Mouse (Mus musculus): ENCODE data around the gene Cyb5rl.

Gene Cyb5rl

DNA sequence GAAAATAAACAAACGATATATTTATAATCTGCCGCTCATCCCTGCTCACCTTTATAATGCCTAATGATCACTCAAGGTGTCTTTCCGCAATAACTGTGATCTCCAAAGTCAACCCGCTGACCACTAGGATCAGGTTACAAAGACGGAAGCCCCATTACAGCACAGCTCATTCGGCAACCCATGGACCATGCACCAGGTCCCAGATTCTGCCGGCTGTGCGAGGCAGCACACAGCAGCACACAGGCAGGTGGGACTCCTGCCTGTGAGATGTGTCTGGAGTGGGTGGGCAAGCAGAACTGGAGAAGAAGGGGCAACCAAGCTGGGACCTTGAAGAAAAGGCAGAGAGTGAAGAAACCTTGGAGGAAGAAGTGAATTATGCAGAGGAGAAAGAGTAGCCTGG is 47.5 kb downstream of the Cyb5rl start:
- DNase-seq (ENCODE audit: low spot score): no peak

DNA sequence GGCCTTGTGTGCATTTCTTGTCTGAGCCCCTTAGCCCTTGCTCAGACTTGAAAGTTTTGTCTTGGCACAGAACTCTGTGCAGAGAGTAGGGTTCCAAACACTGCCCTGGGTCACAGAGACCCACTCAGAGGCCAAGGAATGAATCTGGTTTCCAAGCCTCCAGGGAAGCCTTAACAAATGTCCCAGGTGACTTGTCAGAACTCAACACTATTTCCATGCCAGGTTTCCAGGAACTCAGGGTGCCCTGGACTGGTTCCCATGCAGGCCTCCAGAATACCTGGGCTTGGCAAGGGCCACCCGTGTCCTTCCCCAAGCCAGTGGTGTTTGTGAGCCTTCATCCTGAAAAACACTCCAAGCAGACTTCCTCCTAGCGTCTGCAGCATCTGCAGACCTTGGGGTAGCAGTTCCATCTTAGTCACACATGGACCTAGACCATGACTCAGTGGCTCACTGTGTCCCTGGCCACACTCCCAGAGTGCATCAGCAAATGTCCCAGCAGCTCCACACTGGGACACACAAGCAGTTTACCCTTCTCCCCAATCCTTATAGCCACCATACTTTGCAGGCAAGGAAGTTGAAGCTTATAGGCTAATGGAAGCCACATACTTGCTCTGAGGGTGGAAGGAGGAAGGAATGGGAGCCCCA is 51.1 kb downstream of the Cyb5rl start:
- no peak for DNase-seq (ENCODE audit: low spot score)

DNA sequence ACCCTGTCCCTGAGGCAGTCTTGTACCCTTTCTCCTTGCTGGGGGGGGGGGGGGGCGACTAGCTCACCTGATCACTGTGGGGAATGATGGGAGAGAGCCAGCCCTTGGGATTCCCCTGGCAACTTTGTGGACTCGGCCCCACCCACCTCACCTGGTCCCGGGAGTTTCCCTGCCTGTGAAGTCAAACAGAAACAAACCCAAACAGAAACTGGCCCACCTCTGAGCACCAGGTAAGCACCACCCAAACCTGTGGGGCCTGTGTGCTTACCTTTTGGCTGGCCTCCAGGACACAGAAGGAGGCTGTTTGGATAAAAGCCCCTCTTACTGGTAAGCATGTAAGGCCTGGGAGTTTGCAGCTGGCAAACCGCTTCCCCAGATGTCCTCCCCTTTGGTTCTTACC is 52.3 kb downstream of the Cyb5rl start:
- DNase-seq (ENCODE audit: low spot score): no peak

DNA sequence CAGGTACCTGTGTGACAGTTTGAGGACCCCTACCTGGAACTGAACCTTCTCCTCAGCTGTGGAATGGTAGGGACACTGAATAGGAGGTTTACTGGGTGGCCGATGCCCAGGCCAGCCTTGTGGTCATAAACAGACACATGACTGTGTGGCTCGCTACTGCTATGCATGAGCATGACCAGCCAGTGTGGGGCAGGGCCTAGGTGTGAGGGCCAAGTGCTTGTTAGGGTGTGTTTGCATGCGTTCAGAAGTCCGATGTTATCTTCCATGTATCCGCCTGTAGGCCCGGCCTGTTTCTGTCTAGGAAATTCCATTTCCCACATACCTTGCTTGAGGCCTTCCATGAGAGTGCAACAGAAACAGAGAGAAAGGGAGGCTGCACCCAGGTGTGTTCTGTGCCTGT is 53.9 kb downstream of the Cyb5rl start:
- DNase-seq (ENCODE audit: low spot score): no peak

DNA sequence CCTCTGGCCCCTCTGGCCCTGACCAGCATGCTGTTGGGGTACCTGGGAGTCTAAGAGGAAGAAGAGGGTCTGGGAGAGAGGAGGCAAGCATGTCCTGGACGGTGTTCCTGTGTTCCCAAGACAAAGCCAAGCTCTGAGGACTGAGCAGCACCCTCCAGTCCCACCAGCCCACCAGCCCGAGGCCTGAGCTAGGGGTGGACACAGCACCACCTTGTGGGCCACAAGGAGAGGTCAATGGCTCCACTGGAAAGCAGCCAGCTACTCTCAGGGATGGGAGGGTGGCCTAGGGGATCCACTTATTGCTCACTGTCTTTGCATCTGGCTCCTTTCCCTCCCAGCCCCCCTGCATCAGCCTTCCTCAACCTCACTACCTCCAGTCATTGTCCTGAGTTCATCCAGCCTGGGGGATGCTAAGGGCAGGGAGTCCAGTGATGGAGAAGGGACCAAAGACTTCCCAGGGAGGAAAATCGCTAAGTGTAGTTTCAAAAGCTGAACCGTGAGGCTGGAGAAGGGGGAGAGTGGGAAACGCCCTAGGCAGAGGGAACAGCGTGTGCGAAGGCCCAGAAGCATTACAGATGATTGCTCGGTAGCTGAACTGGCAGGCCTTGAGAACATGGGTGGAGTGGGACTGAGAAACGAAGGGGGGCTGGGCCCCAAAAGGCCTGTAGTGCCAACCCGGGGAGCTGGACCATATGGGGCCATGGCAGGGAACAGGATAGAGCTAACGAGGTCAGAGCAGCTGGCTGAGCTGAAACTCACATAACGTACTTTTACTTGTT is 54.6 kb downstream of the Cyb5rl start:
- peak; percentile 89 for DNase-seq (ENCODE audit: low spot score)

DNA sequence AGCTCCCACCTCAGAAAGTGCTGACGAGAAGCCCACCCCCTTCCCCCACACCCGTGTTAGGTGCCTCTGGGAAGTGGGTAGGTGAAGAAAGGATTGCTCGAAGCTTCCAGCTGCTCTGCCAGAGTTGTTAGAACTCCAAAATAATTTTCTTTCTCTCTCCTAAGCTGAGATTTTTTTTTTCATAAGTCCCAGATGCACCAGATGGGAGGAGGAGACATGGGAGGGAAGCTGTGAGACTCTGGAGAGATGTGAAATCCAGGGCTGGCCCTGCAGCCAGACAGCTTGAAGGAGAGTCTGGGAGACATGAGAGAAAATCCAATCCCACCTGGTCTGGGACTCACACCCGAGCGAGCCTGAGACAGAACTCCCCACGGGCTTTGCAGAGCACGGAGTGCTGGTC is 57.6 kb downstream of the Cyb5rl start:
- no peak for DNase-seq (ENCODE audit: low spot score)

DNA sequence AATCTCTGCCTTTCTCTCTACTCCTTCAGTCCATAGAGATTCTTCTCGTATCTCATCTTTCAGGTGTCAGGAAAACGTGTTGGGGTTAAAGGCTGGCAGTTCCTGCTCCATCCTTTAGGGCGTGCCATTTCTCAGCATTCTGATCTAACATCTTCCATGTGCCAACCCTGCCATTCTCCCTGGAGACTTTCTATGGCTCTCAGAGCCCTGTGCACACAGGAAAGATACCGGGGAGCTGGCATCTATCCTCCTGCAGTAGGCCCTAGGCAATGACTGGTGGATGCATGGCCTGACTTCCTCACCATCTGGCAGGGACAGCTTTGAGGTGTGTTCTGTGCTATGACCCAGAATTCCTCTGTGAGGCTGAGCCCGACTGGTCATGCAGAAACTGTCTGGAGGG is 58.3 kb downstream of the Cyb5rl start:
- DNase-seq (ENCODE audit: low spot score): no peak

DNA sequence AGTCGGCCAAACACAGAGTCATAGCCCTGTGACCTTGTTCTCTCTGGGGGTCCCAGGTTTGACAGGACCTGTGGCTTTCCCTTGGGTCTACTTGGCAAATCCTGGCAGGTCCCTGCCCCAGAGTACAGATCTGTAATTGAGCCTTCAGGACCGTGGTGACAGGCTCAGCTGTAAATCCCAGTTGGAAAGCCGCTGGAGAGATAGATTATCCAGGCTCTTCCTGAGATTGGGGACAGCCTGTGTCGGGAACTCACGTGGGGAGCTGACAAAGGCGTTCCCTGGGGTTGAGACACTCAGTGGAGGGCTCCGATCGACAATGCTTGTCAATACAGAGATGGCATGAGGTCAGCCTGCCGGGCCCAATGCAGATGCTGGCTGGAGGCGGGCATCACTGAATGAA is 59.6 kb downstream of the Cyb5rl start:
- no peak for DNase-seq (ENCODE audit: low spot score)

DNA sequence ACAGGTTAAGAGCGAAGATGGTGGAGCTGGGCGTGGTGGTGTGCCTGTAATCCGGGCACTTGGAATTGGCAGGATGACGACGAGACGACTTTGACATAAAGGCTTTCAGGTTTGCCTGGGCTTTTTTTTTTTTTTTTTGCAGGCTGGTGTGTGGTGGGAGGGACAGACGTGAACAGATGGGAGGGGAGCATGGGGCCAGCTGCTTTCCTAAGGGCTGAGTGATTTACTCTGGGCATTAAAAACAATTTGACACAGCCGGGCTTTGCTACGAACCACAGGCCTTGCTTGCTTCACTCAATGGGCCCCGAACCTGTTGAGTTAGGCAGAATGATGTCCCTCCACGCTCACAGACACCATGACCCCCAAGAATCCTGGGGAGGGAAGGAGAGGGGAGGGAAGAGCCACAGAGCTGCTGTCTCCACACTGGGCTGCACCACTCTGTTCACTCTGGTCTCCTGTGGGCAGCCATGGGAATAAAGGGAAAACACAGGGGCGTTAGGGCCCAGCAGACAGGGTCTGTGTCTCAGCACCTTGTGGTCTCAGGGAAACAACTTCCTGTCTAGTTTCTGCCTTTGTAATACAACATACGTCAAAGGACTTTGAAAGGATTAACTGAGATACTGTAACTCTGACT is 60.2 kb downstream of the Cyb5rl start:
- no peak for DNase-seq (ENCODE audit: low spot score)

DNA sequence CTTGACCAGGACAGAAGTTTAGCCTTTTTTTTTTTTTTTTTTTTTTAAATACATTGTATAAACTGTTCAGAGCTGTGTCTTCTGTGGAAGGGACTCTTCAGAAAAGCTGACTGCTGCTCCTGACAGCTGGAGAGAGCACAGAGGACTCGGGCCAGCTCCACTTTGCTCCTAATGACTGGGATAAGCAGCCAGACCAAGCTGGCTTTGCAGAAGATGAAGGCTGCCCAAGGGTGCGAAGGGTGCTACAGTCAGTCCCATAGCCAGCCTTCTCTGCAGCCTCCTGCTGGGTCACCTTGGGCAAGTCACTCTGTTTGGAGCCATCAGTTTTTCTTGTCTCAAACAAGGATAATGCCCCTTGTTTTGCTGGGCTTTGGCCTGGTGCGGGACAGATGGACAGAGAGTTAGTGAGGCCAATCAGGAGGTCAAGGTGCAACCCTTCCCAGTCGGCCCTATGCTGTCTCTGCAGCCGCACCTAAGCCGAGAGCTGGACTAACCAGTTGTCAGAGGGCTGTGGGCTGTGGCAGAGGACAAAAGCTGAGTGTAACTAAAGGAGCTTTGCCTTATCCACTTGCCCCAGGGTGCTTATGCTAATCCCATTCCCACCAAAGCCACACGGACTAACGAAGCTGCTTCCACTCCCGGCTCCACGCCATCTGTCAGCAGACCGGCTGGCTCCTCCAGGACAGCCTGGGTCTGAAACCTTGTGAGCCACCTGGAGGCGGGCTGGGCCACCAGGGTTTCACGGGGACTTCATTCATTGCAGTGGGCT is 61.3 kb downstream of the Cyb5rl start:
- peak; percentile 60 for DNase-seq (ENCODE audit: low spot score)

DNA sequence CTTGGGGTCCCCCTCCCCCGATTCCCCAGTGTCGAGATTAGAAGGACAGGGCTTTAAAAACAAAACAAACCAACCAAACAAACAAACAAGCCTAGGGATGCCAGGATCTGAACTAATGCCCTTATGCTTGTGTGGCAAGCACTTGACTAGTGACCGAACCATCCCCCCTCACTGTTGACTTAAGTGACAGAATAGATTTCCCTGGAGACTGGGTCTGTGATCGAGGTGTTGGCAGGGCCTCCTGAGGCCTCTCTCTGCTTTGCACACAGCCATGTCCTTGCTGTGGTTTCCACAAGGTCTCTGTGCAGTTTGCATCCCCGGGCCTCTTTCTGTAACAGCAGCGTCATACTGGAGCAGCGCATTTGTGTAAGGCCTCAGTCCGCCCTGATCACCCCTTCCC is 62.6 kb downstream of the Cyb5rl start:
- no peak for DNase-seq (ENCODE audit: low spot score)

DNA sequence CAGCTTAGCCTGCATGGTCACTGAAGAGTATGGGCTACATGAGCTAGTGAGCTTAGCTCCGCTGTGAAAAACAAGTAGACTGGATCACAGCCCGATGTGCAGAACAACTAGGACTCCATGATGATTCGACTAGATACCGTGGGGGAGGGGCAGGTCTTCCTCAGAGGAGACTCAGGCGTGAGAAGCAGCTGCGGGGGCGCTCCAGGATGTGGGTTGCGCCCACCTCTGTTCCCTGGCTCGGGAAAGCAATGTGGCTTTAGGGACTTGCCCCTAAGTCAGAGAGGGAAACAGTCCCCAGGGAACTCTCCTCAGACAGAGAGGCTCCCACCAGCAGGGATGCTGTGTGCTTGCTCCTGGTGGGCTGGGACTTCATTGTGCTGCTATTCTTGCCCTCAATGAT is 63.7 kb downstream of the Cyb5rl start:
- peak; percentile 48 for DNase-seq (ENCODE audit: low spot score)

DNA sequence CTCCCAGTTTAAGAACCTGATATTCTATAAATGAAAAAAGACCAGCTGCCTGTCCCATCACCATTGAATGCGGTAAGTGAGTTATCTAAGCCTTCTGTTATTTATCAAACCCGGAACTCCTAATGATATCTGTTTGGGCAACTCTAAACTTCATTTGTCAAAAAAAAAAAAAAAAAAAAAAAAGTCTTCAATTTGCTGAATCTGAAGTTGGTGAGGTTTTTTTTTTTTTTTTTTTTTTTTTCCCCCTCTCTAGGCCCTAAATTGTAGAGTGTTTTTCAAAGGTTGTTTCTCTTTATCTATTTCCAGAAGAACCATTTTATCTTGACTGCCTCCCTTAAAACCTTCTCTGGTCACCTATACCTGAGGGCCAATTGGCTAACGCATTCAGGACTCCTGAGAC is 68.1 kb downstream of the Cyb5rl start:
- DNase-seq (ENCODE audit: low spot score): no peak

DNA sequence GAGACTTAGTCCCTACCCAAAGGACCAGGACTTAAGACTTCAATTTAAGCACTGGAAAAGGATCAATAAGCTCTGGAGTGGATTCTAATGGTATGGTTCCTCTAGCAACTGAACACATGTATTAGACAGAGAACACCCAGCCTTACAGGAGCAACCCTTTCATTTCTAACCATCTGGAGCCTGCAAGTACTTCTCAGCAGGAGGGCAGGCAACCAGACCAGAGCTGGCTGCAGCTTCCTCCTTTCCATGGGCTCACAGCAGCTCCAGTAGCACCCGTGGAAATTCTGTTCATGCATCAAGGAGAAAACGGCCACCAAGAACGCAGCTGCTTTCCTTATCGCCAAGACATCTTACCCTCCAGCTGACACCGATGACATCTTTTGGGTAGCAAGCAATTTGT is 68.9 kb downstream of the Cyb5rl start:
- no peak for DNase-seq (ENCODE audit: low spot score)

DNA sequence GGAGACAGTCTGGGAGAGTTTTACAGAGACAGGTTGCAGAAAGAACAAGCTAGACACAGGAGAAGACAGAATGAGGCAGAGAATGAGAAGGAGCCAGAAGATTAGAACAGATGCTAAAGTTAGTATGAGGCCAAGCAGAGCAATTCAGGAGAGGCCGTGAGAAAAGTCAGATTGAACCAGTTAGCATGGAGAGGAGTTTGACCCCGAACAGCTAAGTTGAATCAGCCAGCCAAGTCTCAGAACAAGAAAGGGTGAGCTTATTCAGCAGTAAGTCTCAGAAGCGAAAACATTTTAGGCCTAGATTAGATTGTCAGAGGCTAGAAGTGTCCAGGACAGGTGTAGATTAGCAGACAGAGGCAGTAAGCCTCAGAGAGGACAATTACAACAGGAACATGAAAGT is 69.7 kb downstream of the Cyb5rl start:
- no peak for DNase-seq (ENCODE audit: low spot score)
